Mouse (Mus musculus) gastrocnemius, adult 8-10 months (tissue): ENCODE data around the gene Idnk. TPM values are rescaled to one million over a fixed set of nuclear protein-coding genes. Genes with fewer than 3 reads are reported as not detected.
"Not testable (repeated sequence)": the region's sequence is repeated elsewhere in the genome, so short reads cannot be mapped to it uniquely, and the experiment has no call there.

ENCODE experiments used
- DNase-seq, 2 experiments: peaks; one replicate each; pipeline ENCODE4 v3.0.0; 2022; ENCODE audit warnings: low spot score in 2 of 2
- total RNA-seq, 4 experiments: library from RNA; stranded (reverse); gene quantifications; 2 replicates each; pipeline ENCODE4 v1.2.4; 2022

Gene Idnk
- total RNA-seq, 4 experiments from 2014 or later, result 7.7 to 9.3 (median 8.3) TPM

GRCm38 (mm10) chr13:58146603-58147002 is 10.8 kb upstream of the Idnk start:
- DNase-seq, result not testable (repeated sequence)

- no peak for DNase-seq
These were observed 9.7 kb upstream of the Idnk start for GRCm38 (mm10) chr13:58147760-58148159.

- DNase-seq, result no peak
These were observed 9.1 kb upstream of the Idnk start for GRCm38 (mm10) chr13:58148256-58148831.

- DNase-seq, result no peak
These were observed 8.4 kb upstream of the Idnk start for GRCm38 (mm10) chr13:58149033-58149558.

GRCm38 (mm10) chr13:58149629-58150028 is 7.8 kb upstream of the Idnk start:
- DNase-seq, result no peak

GRCm38 (mm10) chr13:58150442-58150841 is 7.0 kb upstream of the Idnk start:
- DNase-seq, result no peak

GRCm38 (mm10) chr13:58156031-58156430 is 1.4 kb upstream of the Idnk start:
- DNase-seq, result no peak

GRCm38 (mm10) chr13:58157036-58157435 is 413 bp upstream of the Idnk start:
- no peak for DNase-seq

- peak; percentile 77 to 82 for DNase-seq
These were observed 857 bp downstream of the Idnk start for GRCm38 (mm10) chr13:58158099-58158912.

GRCm38 (mm10) chr13:58160761-58161160 is 3.3 kb downstream of the Idnk start:
- DNase-seq, result no peak

- DNase-seq, result no peak
These were observed 5.9 kb downstream of the Idnk start for GRCm38 (mm10) chr13:58163343-58163742.

- DNase-seq, result no peak
These were observed 10.7 kb downstream of the Idnk start for GRCm38 (mm10) chr13:58168119-58168518.

- DNase-seq, result no peak
These were observed 18.7 kb downstream of the Idnk start for GRCm38 (mm10) chr13:58176105-58176504.

GRCm38 (mm10) chr13:58177511-58178208 is 20.2 kb downstream of the Idnk start:
- peak; percentile 100 for DNase-seq

GRCm38 (mm10) chr13:58181607-58182551 is 24.4 kb downstream of the Idnk start:
- no peak for DNase-seq

- DNase-seq, result no peak
These were observed 26.7 kb downstream of the Idnk start for GRCm38 (mm10) chr13:58184111-58184510.

GRCm38 (mm10) chr13:58186281-58186680 is 28.8 kb downstream of the Idnk start:
- DNase-seq, result no peak

- no peak for DNase-seq
These were observed 30.3 kb downstream of the Idnk start for GRCm38 (mm10) chr13:58187751-58188150.

- DNase-seq, result peak; percentile 74 to 78
These were observed 31.0 kb downstream of the Idnk start for GRCm38 (mm10) chr13:58188412-58188811.

- no peak for DNase-seq
These were observed 32.0 kb downstream of the Idnk start for GRCm38 (mm10) chr13:58189473-58189872.

GRCm38 (mm10) chr13:58191516-58191915 is 34.1 kb downstream of the Idnk start:
- no peak for DNase-seq
